Mouse (Mus musculus): Measurements from ENCODE around the gene Pole4.
"Not testable (repeated sequence)": the region's sequence is repeated elsewhere in the genome, so short reads cannot be mapped to it uniquely, and the experiment has no call there.

- TF ChIP-seq CTCF, EP300 (IDR thresholded peaks at IDR 0.05): not testable (repeated sequence)
Measured at GRCm38 (mm10) chr6:82625331-82625730, 79.8 kb downstream of the Pole4 start.

All from lung, postnatal 0 days (tissue).